Mouse (Mus musculus) heart, embryonic 11.5 days (tissue): ENCODE results near the gene Kri1. TPM values are rescaled to one million over a fixed set of nuclear protein-coding genes. Genes with fewer than 3 reads are reported as not detected.
A peak's percentile ranks its signal among the peaks of the same experiment; 100 is the strongest.

Source experiments
- ATAC-seq: fragments of 200-750 bp; cut with Nextera tagmentation; replicated peaks from 2 replicates; pipeline ENCODE4 v1.8.0; 2017; ENCODE audit warnings: moderate library complexity; ENCODE audit not compliant: insufficient number of reproducible peaks, low FRiP score, low TSS enrichment
- H3K27ac ChIP-seq: fragments of 300-500 bp; sonication (generic); 2 replicates; pipeline ENCODE4 v1.5.1; 2014; ENCODE audit warnings: mild to moderate bottlenecking, low read depth, low read length
- H3K27me3 ChIP-seq: fragments of 300-500 bp; sonication (generic); 2 replicates; pipeline ENCODE4 v1.6.1; 2014; ENCODE audit warnings: mild to moderate bottlenecking, low read length, mixed read lengths; ENCODE audit not compliant: control insufficient read depth, insufficient read depth
- H3K36me3 ChIP-seq: fragments of 300-500 bp; sonication (generic); 2 replicates; pipeline ENCODE4 v1.6.1; 2014; ENCODE audit warnings: mild to moderate bottlenecking, low read length, moderate library complexity, mixed read lengths; ENCODE audit not compliant: control insufficient read depth, insufficient read depth
- H3K4me1 ChIP-seq: fragments of 300-500 bp; sonication (generic); 2 replicates; pipeline ENCODE4 v1.6.1; 2014; ENCODE audit warnings: low read length; ENCODE audit not compliant: control insufficient read depth, insufficient read depth
- H3K4me2 ChIP-seq: fragments of 300-500 bp; sonication (generic); 2 replicates; pipeline ENCODE4 v1.6.1; 2014; ENCODE audit warnings: mild to moderate bottlenecking, moderate library complexity
- H3K4me3 ChIP-seq: fragments of 300-500 bp; sonication (generic); 2 replicates; pipeline ENCODE4 v1.5.1; 2014; ENCODE audit warnings: low read depth, low read length
- H3K9ac ChIP-seq: fragments of 300-500 bp; sonication (generic); 2 replicates; pipeline ENCODE4 v1.6.1; 2014; ENCODE audit warnings: mild to moderate bottlenecking, low read depth, low read length, moderate library complexity
- H3K9me3 ChIP-seq: fragments of 300-500 bp; sonication (generic); replicated peaks from 2 replicates; pipeline ENCODE4 v1.6.1; 2016; ENCODE audit warnings: low read length; ENCODE audit not compliant: control insufficient read depth
- WGBS: fragments of 180-500 bp; shearing (Covaris S2); extraction: QIAGEN DNeasy Blood & Tissue Kit; methylation state at CpG from one replicate; pipeline ENCODE4 v1.1.7; 2014; ENCODE audit not compliant: insufficient replicate concordance; 5-methylcytosine and 5-hydroxymethylcytosine counted together
- polyA plus RNA-seq: library from polyadenylated mRNA; unstranded; fragments of >200 nt; fragmentation: Nextera tagmentation; extraction: Ambion mirVana; gene quantifications from 2 replicates; pipeline ENCODE4 v1.2.1, GENCODE M21; 2014

Gene Kri1
- polyA plus RNA-seq, 1 experiment from 2014 or later: 12.3 TPM

- H3K27ac ChIP-seq: peak overlapping the region; percentile 77; the same call in 1 of the 2 replicates
- peak overlapping the region; percentile 90 for H3K9ac ChIP-seq
- H3K9me3 ChIP-seq: no peaks in the 10 kb centered on the region
- ATAC-seq: no peak
- H3K27me3 ChIP-seq: no peaks in the 10 kb centered on the region
- peak overlapping the region; percentile 98 for H3K4me2 ChIP-seq
- WGBS: 32% methylated on average over 4 of the region's 4 CpGs
- H3K4me1 ChIP-seq: peaks cover 16% of the 10 kb centered on the region
- no peaks in the 10 kb centered on the region for H3K36me3 ChIP-seq
- H3K4me3 ChIP-seq: peak overlapping the region; percentile 84
These were observed 32.5 kb upstream of the Kri1 start for GRCm38 (mm10) chr9:21320280-21320618.

- Histone ChIP-seq H3K9ac (no peak overlapping the region), H3K36me3 (no peaks in the 10 kb centered on the region), H3K9me3 (no peaks in the 10 kb centered on the region), H3K27ac (no peak overlapping the region), H3K4me3 (no peak overlapping the region), H3K4me1 (peaks cover 16% of the 10 kb centered on the region), H3K27me3 (no peaks in the 10 kb centered on the region), H3K4me2 (no peak overlapping the region)
- WGBS: 97% methylated on average over 4 of the region's 4 CpGs
- no peak for ATAC-seq
These were observed 31.7 kb upstream of the Kri1 start for GRCm38 (mm10) chr9:21319503-21319902.

- Histone ChIP-seq H3K9me3 (no peaks in the 10 kb centered on the region), H3K4me1 (peaks cover 16% of the 10 kb centered on the region), H3K27ac (no peak overlapping the region), H3K9ac (no peak overlapping the region), H3K4me2 (no peak overlapping the region), H3K27me3 (no peaks in the 10 kb centered on the region), H3K4me3 (no peak overlapping the region), H3K36me3 (no peaks in the 10 kb centered on the region)
- WGBS: 89% methylated on average over 6 of the region's 6 CpGs
- no peak for ATAC-seq
These were observed 31.0 kb upstream of the Kri1 start for GRCm38 (mm10) chr9:21318792-21319191.

- H3K27ac ChIP-seq: no peak overlapping the region
- WGBS: 77% methylated on average over 7 of the region's 7 CpGs
- no peak for ATAC-seq
These were observed 28.9 kb upstream of the Kri1 start for GRCm38 (mm10) chr9:21316696-21317095.

GRCm38 (mm10) chr9:21315421-21315820, 27.7 kb upstream of the Kri1 start:
- peaks cover 15% of the 10 kb centered on the region for H3K27me3 ChIP-seq
- WGBS: 53% methylated on average over 5 of the region's 5 CpGs
- H3K27ac ChIP-seq: no peak overlapping the region
- no peak overlapping the region for H3K4me3 ChIP-seq
- H3K4me2 ChIP-seq: no peak overlapping the region
- H3K4me1 ChIP-seq: 0 out of 2 replicates have a peak, but pooled peaks cover 6% of the 10 kb centered on the region
- H3K9me3 ChIP-seq: no peaks in the 10 kb centered on the region
- H3K36me3 ChIP-seq: no peaks in the 10 kb centered on the region
- ATAC-seq: no peak
- no peak overlapping the region for H3K9ac ChIP-seq

More at GRCm38 (mm10) chr9:21316696-21317095, 28.9 kb upstream of the Kri1 start:
- peaks cover 12% of the 10 kb centered on the region for H3K4me1 ChIP-seq
- peaks cover 10% of the 10 kb centered on the region for H3K27me3 ChIP-seq
- no peaks in the 10 kb centered on the region for H3K36me3 ChIP-seq
- H3K9me3 ChIP-seq: no peaks in the 10 kb centered on the region
- H3K9ac ChIP-seq: no peak overlapping the region
- no peak overlapping the region for H3K4me3 ChIP-seq
- no peak overlapping the region for H3K4me2 ChIP-seq

- H3K27me3 ChIP-seq: peaks cover 15% of the 10 kb centered on the region
- H3K4me3 ChIP-seq: no peak overlapping the region
- no peaks in the 10 kb centered on the region for H3K9me3 ChIP-seq
- no peak; the same call in 1 of the 2 replicates for ATAC-seq
- 77% methylated on average over 9 of the region's 9 CpGs for WGBS
- H3K36me3 ChIP-seq: no peaks in the 10 kb centered on the region
- H3K4me1 ChIP-seq: 0 out of 2 replicates have a peak, but pooled peaks cover 4% of the 10 kb centered on the region
- 0 out of 2 replicates have a peak overlapping the region, but pooled peaks have one; percentile 3 for H3K27ac ChIP-seq
- no peak overlapping the region for H3K9ac ChIP-seq
- no peak overlapping the region for H3K4me2 ChIP-seq
These were observed 26.8 kb upstream of the Kri1 start for GRCm38 (mm10) chr9:21314367-21315140.

- Histone ChIP-seq H3K9ac (no peak overlapping the region), H3K27ac (no peak overlapping the region), H3K4me1 (0 out of 2 replicates have a peak, but pooled peaks cover 4% of the 10 kb centered on the region), H3K4me3 (no peak overlapping the region), H3K9me3 (no peaks in the 10 kb centered on the region), H3K4me2 (no peak overlapping the region), H3K36me3 (no peaks in the 10 kb centered on the region), H3K27me3 (peaks cover 15% of the 10 kb centered on the region)
- peak; percentile 82 for ATAC-seq
- WGBS: 5% methylated on average over 11 of the region's 11 CpGs
These were observed 25.6 kb upstream of the Kri1 start for GRCm38 (mm10) chr9:21313394-21313793.

- Histone ChIP-seq H3K9me3 (no peaks in the 10 kb centered on the region), H3K4me1 (0 out of 2 replicates have a peak, but pooled peaks cover 4% of the 10 kb centered on the region), H3K36me3 (no peaks in the 10 kb centered on the region), H3K4me2 (peak within 1 kb of the TSS; percentile 45), H3K27me3 (peaks cover 15% of the 10 kb centered on the region), H3K9ac (0 out of 2 replicates have a peak within 1 kb of the TSS, but pooled peaks have one; percentile 54), H3K4me3 (peak within 1 kb of the TSS; percentile 14; the same call in 1 of the 2 replicates), H3K27ac (no peak within 1 kb of the TSS)
- 8% methylated on average over 35 of the region's 35 CpGs for WGBS
- ATAC-seq: no peak
These were observed 24.4 kb upstream of the Kri1 start, which contains the start of gene Ap1m2 for GRCm38 (mm10) chr9:21312134-21312533. Gene Ap1m2 (minus strand): TSS chr9:21312337.
